Mouse (Mus musculus): Measurements from ENCODE around the gene Atp6ap1. TPM values are rescaled to one million over a fixed set of nuclear protein-coding genes. Genes with fewer than 3 reads are reported as not detected.
A peak's percentile ranks its signal among the peaks of the same experiment; 100 is the strongest.

Atp6ap1 gene
- total RNA-seq (2021), result 100 to 1,000 TPM; 206 to 258 TPM
- long read RNA-seq, experiment 1, transcript Atp6ap1-201 (10 exons, 2,189 nt), result major isoform, 117 of 137 reads
- long read RNA-seq, experiment 1, partial matches to known transcripts, result 7 of 137 reads
- long read RNA-seq, experiment 1, other reads (novel, unspliced or antisense), result 12 of 137 reads
- long read RNA-seq, experiment 2, transcript Atp6ap1-201 (10 exons, 2,189 nt), result major isoform, 157 of 203 reads
- long read RNA-seq, experiment 2, partial matches to known transcripts, result 39 of 203 reads
- long read RNA-seq, experiment 2, other reads (novel, unspliced or antisense), result 7 of 203 reads

DNA sequence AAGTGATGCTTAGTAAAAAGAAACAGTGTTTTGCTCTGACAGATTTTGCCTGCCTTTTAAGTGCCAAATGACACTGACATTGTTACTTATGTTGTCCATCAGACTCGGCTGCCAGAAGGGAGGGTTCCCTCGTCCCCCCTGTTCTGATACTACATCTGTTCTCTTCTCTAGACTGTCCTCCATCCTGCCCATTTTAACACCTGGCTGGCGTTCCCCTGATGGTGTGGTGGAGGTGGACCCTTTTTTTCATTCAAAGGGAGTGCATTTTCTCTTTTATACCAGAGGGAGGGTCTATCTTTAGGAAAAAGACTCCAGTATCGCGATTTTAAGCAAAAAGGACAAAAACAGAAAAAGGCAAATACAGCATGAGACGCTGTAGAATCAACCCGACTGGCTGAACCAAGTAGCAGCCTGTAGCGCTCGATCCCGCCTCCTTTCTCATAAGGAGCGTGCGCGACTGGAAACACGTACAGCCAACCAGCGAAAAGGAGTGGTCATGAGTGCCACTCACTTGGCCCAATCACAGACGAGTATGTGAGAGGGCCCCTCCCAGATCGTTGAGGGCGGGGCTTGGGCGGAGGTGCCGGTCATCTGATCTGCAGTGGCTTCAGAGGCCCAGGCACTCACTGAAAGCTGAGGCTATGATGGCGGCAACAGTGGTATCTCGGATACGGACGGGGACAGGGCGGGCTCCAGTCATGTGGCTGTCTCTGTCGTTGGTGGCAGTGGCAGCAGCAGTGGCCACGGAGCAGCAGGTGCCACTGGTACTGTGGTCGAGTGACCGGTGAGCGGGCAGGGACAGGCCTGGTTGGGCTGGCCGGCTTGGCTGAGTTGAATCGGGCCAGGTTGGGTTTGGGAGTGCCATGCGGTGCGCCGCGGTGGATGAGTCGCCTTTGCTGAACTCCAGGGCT is at the start of gene Atp6ap1:
Atp6ap1 (plus strand) TSS at position 560 of the 911 bp plus-strand sequence.
- peak; percentile 82 to 83 for DNase-seq (ENCODE audit: low spot score in 2 of 2)

DNA sequence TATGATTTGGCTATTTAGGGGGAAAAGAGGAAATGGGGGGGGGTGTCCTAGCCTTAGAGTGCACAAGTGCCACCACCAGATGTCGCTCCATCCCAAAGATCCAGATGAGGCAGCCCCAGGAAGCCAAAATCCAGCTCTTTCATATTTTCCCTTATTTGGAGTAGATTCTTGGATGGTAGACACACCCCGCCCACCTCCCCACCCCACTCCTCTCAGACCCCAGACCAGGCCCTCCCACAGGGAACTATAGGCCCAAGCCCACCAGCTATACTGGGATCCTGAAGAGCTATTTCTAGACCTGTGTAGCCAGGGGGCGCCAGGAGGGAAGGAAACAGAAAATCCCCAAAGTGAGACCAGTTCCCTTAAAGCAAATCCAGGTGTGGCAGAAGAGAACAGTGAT is 48.2 kb upstream of the Atp6ap1 start:
- peak; percentile 46 to 61 for DNase-seq (ENCODE audit: low spot score in 2 of 2)

DNA sequence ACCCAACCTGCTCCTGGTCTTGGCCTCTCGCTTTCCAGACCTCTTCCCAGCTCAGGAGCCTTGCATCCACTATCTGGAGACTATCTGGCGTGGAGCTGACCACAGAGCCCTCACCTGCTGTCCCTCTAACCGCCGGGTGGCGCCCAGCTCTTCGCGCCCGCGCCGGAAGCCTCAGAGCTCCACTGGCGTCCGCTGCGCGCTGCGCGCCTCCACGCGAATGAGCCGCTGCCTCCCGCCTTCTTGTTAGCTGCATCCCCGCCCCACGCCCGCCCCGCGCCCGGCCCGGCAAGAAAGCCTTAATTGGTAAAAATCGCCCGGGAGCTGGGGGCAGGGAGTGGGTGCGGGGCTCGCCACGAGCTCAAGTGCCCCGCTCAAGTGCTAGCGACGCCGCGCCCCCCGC is 47.3 kb upstream of the Atp6ap1 start, which contains the start of gene Flna:
Flna (minus strand) TSS at position 206 of the 400 bp plus-strand sequence.
- DNase-seq (ENCODE audit: low spot score in 2 of 2), result peak; percentile 54 to 61

DNA sequence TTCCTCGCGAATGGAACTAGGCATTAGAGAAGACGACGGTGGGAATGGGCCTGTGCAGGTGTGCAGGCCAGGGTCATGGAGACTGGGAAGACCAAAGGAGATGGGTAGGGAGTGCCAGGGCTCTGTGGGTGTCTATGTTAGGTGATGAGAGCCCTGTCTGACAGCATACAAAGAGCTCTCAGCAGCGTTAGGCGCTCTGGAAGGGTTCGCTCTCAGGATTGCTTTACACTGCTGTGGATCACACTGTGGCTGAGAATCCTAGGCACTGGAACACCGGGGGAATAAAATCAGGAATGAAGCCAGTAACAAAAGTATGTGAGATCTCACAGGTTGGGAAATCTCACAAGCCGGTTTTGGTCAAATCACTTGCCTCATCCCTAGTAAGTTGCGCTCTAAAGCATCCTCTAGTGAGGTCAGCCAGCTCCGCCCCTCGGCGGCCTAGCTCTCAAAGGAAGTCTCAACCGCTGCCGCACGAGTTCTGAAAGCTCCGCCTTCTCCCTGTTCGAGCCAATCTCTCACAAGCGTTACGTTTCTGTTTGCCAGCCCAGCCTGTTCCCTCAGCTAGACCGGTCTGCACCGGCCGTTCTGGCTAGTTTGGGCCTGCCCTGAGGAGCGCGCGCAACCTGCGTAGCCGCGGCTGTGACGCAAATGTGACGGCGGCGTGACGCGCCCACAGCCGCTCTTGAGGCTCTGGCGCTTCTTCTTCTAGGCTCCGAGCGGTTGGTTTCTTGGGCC is 42.6 kb upstream of the Atp6ap1 start, which contains the start of gene Emd:
Emd (plus strand) TSS at position 535 of the 735 bp plus-strand sequence.
- DNase-seq (ENCODE audit: low spot score in 2 of 2), result peak; percentile 69 to 79

DNA sequence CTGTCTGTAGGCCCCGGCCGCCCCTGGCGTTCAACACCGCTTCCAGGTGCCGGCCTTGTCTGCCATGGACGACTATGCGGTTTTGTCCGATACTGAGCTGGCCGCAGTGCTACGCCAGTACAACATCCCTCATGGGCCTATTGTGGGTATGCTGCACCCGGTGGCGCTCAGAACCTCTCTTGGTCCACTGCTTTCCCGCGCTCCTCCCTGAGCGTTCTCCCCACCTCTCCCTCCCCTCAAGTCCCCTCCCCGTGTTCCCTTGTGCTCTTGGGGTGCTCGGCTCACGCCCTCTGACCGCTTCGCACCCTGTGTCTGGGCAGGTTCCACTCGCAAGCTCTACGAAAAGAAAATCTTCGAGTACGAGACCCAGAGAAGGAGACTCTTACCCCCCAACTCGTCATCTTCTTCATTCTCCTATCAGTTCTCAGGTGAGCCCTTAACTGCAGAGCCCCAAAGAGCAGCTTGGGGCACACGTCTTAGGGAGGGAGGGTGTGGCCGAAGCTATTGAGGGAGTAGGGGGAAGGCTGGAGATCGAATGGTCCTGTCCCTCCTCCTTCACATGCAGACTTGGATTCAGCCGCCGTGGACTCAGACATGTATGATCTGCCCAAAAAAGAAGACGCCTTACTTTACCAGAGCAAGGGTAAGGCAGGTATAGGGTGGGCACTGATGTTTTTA is 41.9 kb upstream of the Atp6ap1 start:
- no peak for DNase-seq (ENCODE audit: low spot score in 2 of 2)

GRCm38 (mm10) chrX:74257746-74258145 is 39.2 kb upstream of the Atp6ap1 start:
- no peak for DNase-seq (ENCODE audit: low spot score in 2 of 2)

DNA sequence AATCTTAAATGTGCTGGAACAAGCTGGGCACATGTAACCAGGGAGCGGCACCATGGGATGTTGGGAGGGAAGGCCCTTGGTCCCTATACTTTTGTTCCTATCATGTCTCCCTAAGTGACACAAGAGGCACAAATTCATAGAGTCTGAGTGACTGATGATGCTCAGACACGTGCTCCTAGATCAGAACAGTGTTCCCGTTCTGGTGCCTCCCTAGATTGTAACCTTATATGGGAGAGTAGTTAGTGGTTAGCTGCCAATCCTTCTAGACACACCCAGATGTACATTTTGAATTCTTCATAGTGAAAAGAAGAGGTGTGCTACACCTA is 27.2 kb upstream of the Atp6ap1 start:
- DNase-seq (ENCODE audit: low spot score in 2 of 2), result no peak

DNA sequence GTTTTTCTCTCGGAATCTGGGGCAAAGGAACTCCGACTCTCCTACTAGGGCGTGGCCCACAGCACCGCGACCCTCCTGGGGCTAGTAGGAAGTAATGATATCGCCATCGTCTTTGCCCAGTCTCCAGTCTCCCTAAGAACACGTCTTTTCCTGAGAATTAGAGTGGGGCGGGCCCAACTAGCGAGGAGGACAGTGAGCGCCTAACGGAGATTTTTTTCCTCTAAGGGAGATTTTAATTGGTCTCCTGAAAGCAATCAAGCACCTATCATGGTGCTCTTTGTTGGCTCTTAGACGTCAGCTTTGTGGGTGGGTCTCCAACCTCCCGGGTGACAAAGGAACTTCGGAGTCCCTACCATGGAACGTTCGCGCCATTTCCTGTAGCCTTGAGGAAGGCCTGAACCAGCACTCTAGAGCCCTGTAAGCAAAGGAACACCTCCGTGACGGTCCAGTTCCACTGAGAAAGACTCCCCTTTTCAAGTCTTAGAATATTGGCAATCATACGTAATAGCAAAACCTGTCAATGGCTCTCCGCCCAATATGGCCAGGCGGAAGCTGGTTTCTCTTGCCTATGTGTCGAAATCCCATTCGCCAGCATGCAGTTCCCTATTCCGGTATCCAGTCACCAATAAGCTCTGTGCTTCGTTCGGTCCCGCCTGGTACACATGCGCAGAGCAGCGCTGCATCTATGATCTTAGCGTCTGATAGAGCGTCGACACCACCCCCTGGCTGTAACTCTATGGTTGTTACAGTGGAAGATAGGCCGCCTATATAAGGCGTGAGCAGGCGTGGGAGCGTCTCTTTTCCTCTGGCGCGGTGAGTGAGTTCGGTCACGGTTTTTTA is 26.6 kb upstream of the Atp6ap1 start, which contains the start of gene Rpl10:
Rpl10 (plus strand) TSS at position 751 of the 840 bp plus-strand sequence.
- peak; percentile 68 for DNase-seq (ENCODE audit: low spot score in 2 of 2)

GRCm38 (mm10) chrX:74270902-74271551 is 25.9 kb upstream of the Atp6ap1 start:
- DNase-seq (ENCODE audit: low spot score in 2 of 2), result no peak

- DNase-seq (ENCODE audit: low spot score in 2 of 2), result no peak
Measured at GRCm38 (mm10) chrX:74273422-74274322, 23.2 kb upstream of the Atp6ap1 start.

DNA sequence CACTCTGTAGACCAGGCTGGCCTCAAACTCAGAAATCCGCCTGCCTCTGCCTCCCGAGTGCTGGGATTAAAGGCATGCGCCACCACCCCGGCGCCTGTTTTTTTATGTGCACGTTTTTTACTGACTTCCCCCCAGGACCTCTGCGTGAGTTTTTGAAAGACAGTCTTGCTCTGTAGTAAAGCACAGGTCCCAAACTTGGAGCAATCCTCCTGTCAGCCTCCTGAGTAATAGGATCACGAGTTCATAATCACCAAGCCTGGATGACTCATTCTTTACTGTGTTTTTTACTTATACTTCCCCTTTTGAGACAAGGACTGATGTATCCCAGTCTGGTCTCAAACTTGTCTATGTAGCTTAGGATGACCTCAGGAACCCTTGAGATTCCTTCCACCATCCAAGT is 19.0 kb upstream of the Atp6ap1 start:
- DNase-seq (ENCODE audit: low spot score in 2 of 2), result no peak

DNA sequence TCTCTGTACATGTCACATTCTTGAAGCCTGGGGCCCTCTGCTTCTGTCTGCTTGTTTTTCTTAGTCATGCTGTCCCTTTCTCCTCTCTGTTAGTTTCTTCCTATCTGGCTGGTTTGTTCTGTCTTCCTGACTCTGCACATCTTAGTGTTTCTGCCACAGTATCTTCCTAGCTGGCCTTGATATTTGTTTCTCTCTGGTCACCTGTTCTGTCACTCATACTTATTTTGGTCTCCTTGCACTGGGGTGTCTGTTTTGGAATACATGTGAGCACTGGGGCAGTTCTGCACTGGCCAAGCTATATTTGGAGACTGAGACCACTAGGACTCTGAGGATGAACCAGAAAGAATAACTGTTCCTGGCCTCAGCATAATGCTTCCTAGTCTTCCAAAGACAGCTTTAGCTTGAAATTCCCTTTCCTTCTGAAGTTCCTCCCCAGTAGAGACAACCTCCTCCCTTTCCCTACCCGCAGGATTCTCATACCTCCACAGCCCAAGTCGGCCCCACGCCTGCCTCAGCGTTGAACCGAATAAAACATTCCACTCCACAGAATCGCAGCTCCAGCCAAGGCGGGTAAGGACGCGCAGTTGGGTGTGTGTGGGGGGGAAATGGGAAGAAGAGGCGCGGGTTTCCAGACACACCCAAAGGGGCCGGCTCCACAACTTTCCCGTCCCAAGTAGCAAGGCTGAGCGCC is 15.7 kb upstream of the Atp6ap1 start:
- no peak for DNase-seq (ENCODE audit: low spot score in 2 of 2)

DNA sequence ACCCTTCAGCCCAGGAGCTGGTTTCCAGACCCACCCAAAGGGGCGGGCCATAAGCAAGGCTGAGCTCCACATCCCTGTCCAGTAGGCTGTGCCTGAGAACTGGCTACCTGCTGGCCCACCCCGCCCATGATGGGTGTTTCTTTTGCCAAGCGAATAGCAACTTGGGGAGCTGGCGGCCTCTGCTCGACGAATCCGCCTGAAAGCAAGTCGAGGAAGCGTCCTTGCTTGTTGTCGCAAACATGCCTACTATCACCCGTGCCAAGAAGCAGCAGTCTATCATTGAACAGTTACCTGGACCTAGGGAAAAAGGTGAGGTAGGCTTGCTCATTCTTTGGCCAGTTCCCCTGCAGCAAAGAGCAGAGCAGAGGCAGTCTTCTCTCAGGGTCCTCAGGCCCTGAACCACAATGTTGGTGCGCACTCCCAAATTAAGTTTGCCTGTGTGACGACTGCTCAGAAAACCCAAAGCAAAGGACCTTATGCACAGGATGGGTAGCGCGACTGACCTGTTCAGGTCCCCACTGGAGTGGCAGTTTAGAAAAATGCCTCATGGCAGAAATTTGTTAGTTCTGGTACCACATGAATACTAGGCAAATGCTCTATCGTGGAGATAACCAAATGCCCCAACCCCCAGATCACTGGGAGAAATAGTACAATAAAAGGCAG is 15.0 kb upstream of the Atp6ap1 start, which contains the start of the genes Taz and Dnase1l1:
Taz (plus strand) TSS at position 181 of the 663 bp plus-strand sequence.
Dnase1l1 (minus strand) TSS at position 606 of the 663 bp plus-strand sequence.
- peak; percentile 57 for DNase-seq (ENCODE audit: low spot score in 2 of 2)

- DNase-seq (ENCODE audit: low spot score in 2 of 2), result peak; percentile 70 to 72
Measured at GRCm38 (mm10) chrX:74282395-74283091, 14.4 kb upstream of the Atp6ap1 start.

GRCm38 (mm10) chrX:74283092-74283437 is 13.8 kb upstream of the Atp6ap1 start:
- DNase-seq (ENCODE audit: low spot score in 2 of 2), result no peak

DNA sequence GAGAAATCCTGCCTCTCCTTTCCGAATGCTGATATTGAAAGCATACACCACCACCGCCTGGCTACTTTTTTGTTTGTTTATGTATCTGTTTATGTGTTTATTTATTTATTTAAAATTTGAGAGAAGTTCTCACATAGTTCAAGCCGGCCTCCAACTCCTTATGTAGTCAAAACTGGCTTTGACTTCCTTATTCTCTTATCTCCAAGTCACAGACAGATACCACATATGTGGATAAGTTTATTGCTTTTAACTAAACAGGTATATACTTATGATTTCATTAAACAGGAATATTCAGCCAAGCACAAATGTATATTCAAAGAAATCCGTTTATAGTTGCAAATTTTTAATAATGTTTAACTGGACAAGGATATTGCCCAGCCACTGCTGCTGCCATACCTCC is 3.5 kb upstream of the Atp6ap1 start:
- DNase-seq (ENCODE audit: low spot score in 2 of 2), result no peak

Data from adrenal gland, adult 18-20 months (tissue).